Mouse (Mus musculus) heart, embryonic 13.5 days (tissue): ENCODE measurements around the gene Alkbh6. TPM values are rescaled to one million over a fixed set of nuclear protein-coding genes. Genes with fewer than 3 reads are reported as not detected.

Experiments used
- ATAC-seq: fragments of 200-750 bp; cut with Nextera tagmentation; 2 replicates; pipeline ENCODE4 v1.8.0; 2017; ENCODE audit warnings: moderate TSS enrichment; ENCODE audit not compliant: insufficient number of reproducible peaks, low FRiP score, low TSS enrichment; ENCODE audit errors: extremely low read depth
- H3K27ac ChIP-seq: fragments of 300-500 bp; sonication (generic); replicated peaks from 2 replicates; pipeline ENCODE4 v1.5.1; 2015; ENCODE audit warnings: moderate library complexity, mild to moderate bottlenecking, inconsistent platforms
- H3K27me3 ChIP-seq: fragments of 300-500 bp; sonication (generic); replicated peaks from 2 replicates; pipeline ENCODE4 v1.6.1; 2015; ENCODE audit warnings: mild to moderate bottlenecking, inconsistent platforms
- H3K36me3 ChIP-seq: fragments of 300-500 bp; sonication (generic); 2 replicates; pipeline ENCODE4 v1.6.1; 2015; ENCODE audit warnings: mild to moderate bottlenecking, inconsistent platforms
- H3K4me1 ChIP-seq: fragments of 300-500 bp; sonication (generic); 2 replicates; pipeline ENCODE4 v1.6.1; 2015; ENCODE audit warnings: inconsistent platforms
- H3K4me2 ChIP-seq: fragments of 300-500 bp; sonication (generic); 2 replicates; pipeline ENCODE4 v1.6.1; 2015; ENCODE audit warnings: inconsistent platforms, mild to moderate bottlenecking, moderate library complexity
- H3K4me3 ChIP-seq: fragments of 300-500 bp; sonication (generic); 2 replicates; pipeline ENCODE4 v1.5.1; 2015; ENCODE audit warnings: moderate library complexity, mild to moderate bottlenecking, inconsistent platforms
- H3K9ac ChIP-seq: fragments of 300-500 bp; sonication (generic); 2 replicates; pipeline ENCODE4 v1.6.1; 2015; ENCODE audit warnings: inconsistent platforms, mild to moderate bottlenecking, moderate library complexity
- H3K9me3 ChIP-seq: fragments of 300-500 bp; sonication (generic); 2 replicates; pipeline ENCODE4 v1.6.1; 2016; ENCODE audit warnings: inconsistent platforms
- WGBS: fragments of 180-500 bp; shearing (Covaris S2); methylation state at CpG from one replicate; pipeline ENCODE4 v1.1.7; 2015; ENCODE audit warnings: mixed read lengths; 5-methylcytosine and 5-hydroxymethylcytosine counted together
- polyA plus RNA-seq: library from polyadenylated mRNA; unstranded; fragments of >200 nt; fragmentation: Nextera tagmentation; extraction: Ambion mirVana; gene quantifications from 2 replicates; pipeline ENCODE4 v1.2.1, GENCODE M21; 2015

Gene Alkbh6
- polyA plus RNA-seq, 1 experiment from 2014 or later: 60.5 TPM

DNA sequence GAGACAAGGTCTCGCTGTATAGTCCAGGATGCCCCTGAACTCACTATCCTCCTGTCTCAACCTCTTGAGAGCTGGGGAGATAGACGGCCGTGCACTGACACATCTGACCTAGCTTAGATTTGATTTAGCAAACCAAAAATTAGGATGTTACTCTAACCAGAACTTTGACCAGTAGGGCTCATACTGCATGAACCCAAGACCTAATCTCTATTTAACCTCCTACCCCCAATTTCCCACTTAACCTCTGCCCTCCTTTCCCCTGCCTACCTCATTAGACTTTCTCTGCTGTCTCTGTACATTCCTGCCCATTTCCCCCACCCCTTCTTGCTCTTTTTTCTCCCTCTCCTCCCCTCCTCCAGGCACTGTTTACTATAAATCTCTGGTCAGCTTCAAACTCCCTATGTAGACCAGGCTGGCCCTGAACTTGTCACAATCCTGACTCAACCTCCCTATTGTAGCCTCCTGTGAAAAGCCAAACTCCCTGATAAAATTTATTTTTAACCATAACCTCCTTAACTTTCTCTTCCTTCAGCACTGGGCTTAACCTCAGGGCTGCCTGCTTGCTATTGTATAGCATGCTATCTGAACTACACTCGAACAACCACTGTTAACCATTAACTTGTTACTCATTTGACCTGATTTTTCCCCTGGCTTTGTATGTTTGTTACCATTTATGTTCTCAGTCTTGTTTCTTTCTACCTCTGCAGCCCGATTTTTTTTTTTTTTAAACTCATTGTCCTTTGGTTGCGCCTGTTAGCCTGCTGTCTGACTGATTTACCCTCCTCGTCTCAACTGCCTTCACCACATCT lies 50.1 kb downstream of the Alkbh6 start:
- Histone ChIP-seq H3K9me3 (no peaks in the 10 kb centered on the region), H3K4me3 (no peak overlapping the region), H3K9ac (no peak overlapping the region), H3K36me3 (peaks cover 16% of the 10 kb centered on the region), H3K27ac (no peak overlapping the region), H3K4me2 (no peak overlapping the region), H3K27me3 (peaks cover 40% of the 10 kb centered on the region), H3K4me1 (peaks cover 22% of the 10 kb centered on the region)
- no peak for ATAC-seq
- WGBS: 73% methylated on average over 7 of the region's 7 CpGs

- no peak overlapping the region for H3K4me2 ChIP-seq
These were observed 50.9 kb downstream of the Alkbh6 start for GRCm38 (mm10) chr7:30359276-30359865.

DNA sequence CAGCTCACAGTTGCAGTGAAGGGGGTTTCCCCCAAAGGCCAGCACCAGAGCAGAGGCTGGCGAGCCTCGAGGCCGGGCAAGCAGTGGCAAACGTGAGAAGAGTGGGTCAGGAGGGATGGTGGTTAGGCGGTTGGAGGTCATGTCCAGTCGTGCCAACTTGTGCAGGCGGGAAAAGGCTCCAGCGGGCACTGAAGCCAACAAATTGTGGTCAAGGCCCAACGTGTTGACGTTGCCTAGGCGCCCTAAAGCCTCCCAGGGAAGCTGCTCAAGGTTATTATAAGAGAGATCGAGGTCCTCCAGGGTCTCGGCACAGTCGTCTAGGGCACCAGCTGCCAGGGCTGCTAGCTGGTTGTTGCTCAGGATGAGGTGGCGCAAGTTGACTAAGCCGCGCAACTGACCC lies 51.5 kb downstream of the Alkbh6 start:
- 82% methylated on average over 17 of the region's 17 CpGs for WGBS
- Histone ChIP-seq H3K9me3 (no peaks in the 10 kb centered on the region), H3K4me3 (no peak overlapping the region), H3K4me2 (no peak overlapping the region), H3K9ac (no peak overlapping the region), H3K27ac (no peak overlapping the region), H3K27me3 (peaks cover 55% of the 10 kb centered on the region), H3K36me3 (peaks cover 16% of the 10 kb centered on the region), H3K4me1 (peaks cover 23% of the 10 kb centered on the region)
- no peak for ATAC-seq

More at GRCm38 (mm10) chr7:30359276-30359865, 50.9 kb downstream of the Alkbh6 start:
- Histone ChIP-seq H3K9ac (no peak overlapping the region), H3K9me3 (no peaks in the 10 kb centered on the region), H3K4me1 (peaks cover 23% of the 10 kb centered on the region), H3K36me3 (peaks cover 16% of the 10 kb centered on the region), H3K27me3 (peaks cover 48% of the 10 kb centered on the region), H3K27ac (no peak overlapping the region), H3K4me3 (no peak overlapping the region)
- WGBS: 70% methylated on average over 31 of the region's 31 CpGs
- ATAC-seq: no peak

GRCm38 (mm10) chr7:30362652-30363343 lies 54.3 kb downstream of the Alkbh6 start, which contains the start of gene Lrfn3:
Gene Lrfn3 (minus strand): TSS chr7:30362772.
- Histone ChIP-seq H3K9ac (peak within 1 kb of the TSS; percentile 88), H3K4me2 (peak within 1 kb of the TSS; percentile 81), H3K27ac (no peak within 1 kb of the TSS), H3K27me3 (peaks cover 66% of the 10 kb centered on the region), H3K9me3 (no peaks in the 10 kb centered on the region), H3K36me3 (peaks cover 12% of the 10 kb centered on the region; the same call in 1 of the 2 replicates), H3K4me3 (peak within 1 kb of the TSS; percentile 70), H3K4me1 (peaks cover 23% of the 10 kb centered on the region)
- ATAC-seq: no peak
- WGBS: under 1% methylated on average over 51 of the region's 55 CpGs

DNA sequence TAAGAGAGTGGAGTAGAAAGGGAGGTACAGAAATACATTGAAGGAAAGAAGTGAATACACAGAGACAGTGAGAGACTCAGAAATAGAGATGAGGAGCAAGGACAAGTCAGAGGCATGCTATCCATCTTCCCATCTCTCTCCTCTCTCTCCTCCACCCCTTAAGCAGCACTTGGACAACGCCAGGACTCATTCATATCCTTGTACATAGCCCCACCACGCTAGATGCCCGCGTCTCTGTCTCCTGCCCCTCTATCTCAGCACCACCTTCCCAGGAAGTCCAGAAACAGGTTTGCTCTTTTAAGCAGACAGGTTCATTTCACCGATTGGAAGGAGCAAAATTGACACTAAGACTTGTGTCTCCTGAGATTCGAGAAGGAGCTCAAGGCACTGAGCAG lies 54.8 kb downstream of the Alkbh6 start:
- H3K27me3 ChIP-seq: peaks cover 71% of the 10 kb centered on the region
- peak overlapping the region; percentile 81 for H3K4me2 ChIP-seq
- peak overlapping the region; percentile 88 for H3K9ac ChIP-seq
- ATAC-seq: no peak
- peaks cover 12% of the 10 kb centered on the region; the same call in 1 of the 2 replicates for H3K36me3 ChIP-seq
- WGBS: 60% methylated on average over 6 of the region's 6 CpGs
- H3K9me3 ChIP-seq: no peaks in the 10 kb centered on the region
- peak overlapping the region; percentile 70 for H3K4me3 ChIP-seq
- H3K4me1 ChIP-seq: peaks cover 23% of the 10 kb centered on the region
- H3K27ac ChIP-seq: no peak overlapping the region

Other genes starting within 250 kb of the Alkbh6 start
- gene Zfp82, start 235.8 kb upstream of the Alkbh6 start, polyA plus RNA-seq: 4.2 and 4.6 TPM in 2 replicates
- 0.29 TPM in 1 of 2 replicates, not detected in the other for gene Gm26920, start 218.3 kb upstream of the Alkbh6 start, polyA plus RNA-seq
- gene Zfp566, start 218.2 kb upstream of the Alkbh6 start, polyA plus RNA-seq: 4.7 and 6.0 TPM in 2 replicates
- gene Zfp260, start 213.9 kb upstream of the Alkbh6 start, polyA plus RNA-seq: 70.2 and 76.4 TPM in 2 replicates
- gene Zfp382, start 186.8 kb upstream of the Alkbh6 start, polyA plus RNA-seq: 9.6 and 10.0 TPM in 2 replicates
- 8.6 and 9.5 TPM in 2 replicates for gene Zfp146, start 139.0 kb upstream of the Alkbh6 start, polyA plus RNA-seq
- gene Cox7a1, start 124.6 kb upstream of the Alkbh6 start, polyA plus RNA-seq: 330 and 354 TPM in 2 replicates
- 76.8 and 81.8 TPM in 2 replicates for gene Capns1, start 109.9 kb upstream of the Alkbh6 start, polyA plus RNA-seq
- 113 and 123 TPM in 2 replicates for gene Polr2i, start 76.8 kb upstream of the Alkbh6 start, polyA plus RNA-seq
- gene Tbcb, start 76.4 kb upstream of the Alkbh6 start, polyA plus RNA-seq: 145 and 170 TPM in 2 replicates
- gene Ovol3, start 73.0 kb upstream of the Alkbh6 start, polyA plus RNA-seq: not detected in 2 replicates
- 0.37 and 0.39 TPM in 2 replicates for gene Thap8, start 28.6 kb upstream of the Alkbh6 start, polyA plus RNA-seq
- 7.1 and 8.5 TPM in 2 replicates for gene Wdr62, start 28.3 kb upstream of the Alkbh6 start, polyA plus RNA-seq
- gene Clip3, start 17.0 kb upstream of the Alkbh6 start, polyA plus RNA-seq: 10.2 and 14.9 TPM in 2 replicates
- 18.3 and 20.2 TPM in 2 replicates for gene Syne4, start 6.1 kb downstream of the Alkbh6 start, polyA plus RNA-seq
- 2.5 and 3.3 TPM in 2 replicates for gene E130208F15Rik, start 13.0 kb downstream of the Alkbh6 start, polyA plus RNA-seq
- gene Sdhaf1, start 15.2 kb downstream of the Alkbh6 start, polyA plus RNA-seq: 14.6 and 15.1 TPM in 2 replicates
- 1.9 TPM in 2 replicates for gene Lrfn3, start 54.1 kb downstream of the Alkbh6 start, polyA plus RNA-seq
- 27.8 and 28.7 TPM in 2 replicates for gene Tyrobp, start 105.0 kb downstream of the Alkbh6 start, polyA plus RNA-seq
- gene Hcst, start 111.1 kb downstream of the Alkbh6 start, polyA plus RNA-seq: 0.66 and 0.90 TPM in 2 replicates
- 1.2 and 1.4 TPM in 2 replicates for gene Nfkbid, start 113.0 kb downstream of the Alkbh6 start, polyA plus RNA-seq
- 26.8 and 29.5 TPM in 2 replicates for gene Aplp1, start 136.8 kb downstream of the Alkbh6 start, polyA plus RNA-seq
- gene Kirrel2, start 149.0 kb downstream of the Alkbh6 start, polyA plus RNA-seq: 0.45 and 0.49 TPM in 2 replicates
- 0.12 TPM in 1 of 2 replicates, not detected in the other for gene Nphs1, start 149.6 kb downstream of the Alkbh6 start, polyA plus RNA-seq
- 0.13 and 1.0 TPM in 2 replicates for gene Prodh2, start 184.9 kb downstream of the Alkbh6 start, polyA plus RNA-seq
- gene Arhgap33, start 226.3 kb downstream of the Alkbh6 start, polyA plus RNA-seq: 8.0 and 9.3 TPM in 2 replicates
- 76.6 and 86.4 TPM in 2 replicates for gene Hspb6, start 243.5 kb downstream of the Alkbh6 start, polyA plus RNA-seq
- gene Proser3, start 243.6 kb downstream of the Alkbh6 start, polyA plus RNA-seq: 8.7 and 9.6 TPM in 2 replicates